Mouse (Mus musculus) MEL (cell line): Measurements from ENCODE around the gene Pax4.

Experiments used
- CTCF ChIP-seq, 3 experiments: IDR thresholded peaks in 2 of 3; conservative IDR thresholded peaks in 1 of 3; 2 replicates each; pipeline ENCODE4 v1.5.1; 2011 to 2012; ENCODE audit warnings: low read length in 3 of 3, low read depth in 2 of 3, mild to moderate bottlenecking in 2 of 3, improper control_type of control experiment in 1 of 3, inconsistent platforms in 1 of 3, mixed read lengths in 1 of 3, moderate library complexity in 1 of 3; ENCODE audit not compliant: control insufficient read depth in 1 of 3, insufficient read depth in 1 of 3, poor library complexity in 1 of 3, severe bottlenecking in 1 of 3
- ELF1 ChIP-seq: IDR thresholded peaks from 2 replicates; pipeline ENCODE4 v1.6.1; 2014; ENCODE audit warnings: low read depth, mild to moderate bottlenecking, inconsistent platforms, low read length, improper control_type of control experiment, moderate library complexity
- EP300 ChIP-seq, 2 experiments: IDR thresholded peaks; 2 replicates each; pipeline ENCODE4 v1.6.1; 2011; ENCODE audit warnings: improper control_type of control experiment in 2 of 2, low read length in 2 of 2, low read depth in 1 of 2, mild to moderate bottlenecking in 1 of 2
- MXI1 ChIP-seq: IDR thresholded peaks from 2 replicates; pipeline ENCODE4 v1.6.1; 2011; ENCODE audit warnings: mild to moderate bottlenecking, low read depth, low read length, improper control_type of control experiment
- POLR2A ChIP-seq, 2 experiments: IDR thresholded peaks; 2 replicates each; pipeline ENCODE4 v1.6.1; 2011 to 2012; ENCODE audit warnings: low read length in 2 of 2, mild to moderate bottlenecking in 2 of 2, control low read depth in 1 of 2, improper control_type of control experiment in 1 of 2, low read depth in 1 of 2, moderate library complexity in 1 of 2; ENCODE audit not compliant: control insufficient read depth in 1 of 2, insufficient read depth in 1 of 2, poor library complexity in 1 of 2
- POLR2AphosphoS2 ChIP-seq: IDR thresholded peaks from 2 replicates; pipeline ENCODE4 v1.6.1; 2011; ENCODE audit warnings: low read length, improper control_type of control experiment
- POLR2AphosphoS5 ChIP-seq: IDR thresholded peaks from 2 replicates; pipeline ENCODE4 v1.6.1; 2012; ENCODE audit warnings: low read depth, borderline replicate concordance, mild to moderate bottlenecking, inconsistent platforms, low read length, moderate library complexity, mixed read lengths
- RCOR1 ChIP-seq: IDR thresholded peaks from 2 replicates; pipeline ENCODE4 v1.6.1; 2012; ENCODE audit warnings: low read depth, mild to moderate bottlenecking, inconsistent platforms, low read length, improper control_type of control experiment
- ZMIZ1 ChIP-seq: IDR thresholded peaks from 2 replicates; pipeline ENCODE4 v1.6.1; 2012; ENCODE audit warnings: low read depth, mild to moderate bottlenecking, inconsistent platforms, low read length, improper control_type of control experiment, moderate library complexity

GRCm38 (mm10) chr6:28490612-28491011, 41.5 kb upstream of the Pax4 start:
- TF ChIP-seq CTCF (IDR thresholded peaks at IDR 0.05 in 2 of 3, conservative IDR thresholded peaks at IDR 0.05 in 1 of 3; ENCODE audit: control insufficient read depth in 1 of 3, insufficient read depth in 1 of 3, low read depth in 2 of 3, low read length in 3 of 3, poor library complexity in 1 of 3, severe bottlenecking in 1 of 3) (no peak), EP300 (IDR thresholded peaks at IDR 0.05; ENCODE audit: low read depth in 1 of 2, low read length in 2 of 2) (no peak), RCOR1 (no peak), POLR2A (IDR thresholded peaks at IDR 0.05; ENCODE audit: control insufficient read depth in 1 of 2, insufficient read depth in 1 of 2, low read depth in 1 of 2, low read length in 2 of 2, poor library complexity in 1 of 2) (no peak), ZMIZ1 (no peak), POLR2AphosphoS5 (no peak), POLR2AphosphoS2 (no peak), ELF1 (no peak), MXI1 (peak; percentile 73)
